Mouse (Mus musculus) c-Kit-positive CD71-positive TER-119-negative erythroid progenitor cells, embryonic 14.5 days (primary cell): ENCODE results near the gene Dnah7a.
"Not testable (repeated sequence)": the region's sequence is repeated elsewhere in the genome, so short reads cannot be mapped to it uniquely, and the experiment has no call there.

Experiments used
- DNase-seq: peaks from one replicate; pipeline ENCODE4 v3.0.0-alpha.2; 2013; ENCODE audit warnings: low read depth

Gene Dnah7a

DNA sequence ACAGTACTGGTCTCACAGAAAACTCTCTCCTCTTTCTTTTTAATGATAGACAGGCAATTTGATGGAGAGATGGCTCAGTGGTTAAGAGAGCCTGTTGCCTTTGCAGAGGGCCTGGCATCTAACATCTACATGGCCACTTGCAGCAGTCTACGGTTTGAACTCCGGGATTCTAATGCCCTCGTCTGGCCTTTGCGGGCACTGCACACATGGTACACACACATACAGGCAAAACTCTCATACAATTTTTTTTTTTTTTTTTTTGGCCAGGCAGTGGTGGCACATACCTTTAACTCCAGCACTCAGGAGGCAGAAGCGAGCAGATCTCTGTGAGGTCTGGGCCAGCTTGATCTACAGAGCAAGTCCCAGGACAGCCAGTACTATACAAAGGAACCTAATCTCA is 2.4 kb downstream of the Dnah7a start:
- no peak for DNase-seq

DNA sequence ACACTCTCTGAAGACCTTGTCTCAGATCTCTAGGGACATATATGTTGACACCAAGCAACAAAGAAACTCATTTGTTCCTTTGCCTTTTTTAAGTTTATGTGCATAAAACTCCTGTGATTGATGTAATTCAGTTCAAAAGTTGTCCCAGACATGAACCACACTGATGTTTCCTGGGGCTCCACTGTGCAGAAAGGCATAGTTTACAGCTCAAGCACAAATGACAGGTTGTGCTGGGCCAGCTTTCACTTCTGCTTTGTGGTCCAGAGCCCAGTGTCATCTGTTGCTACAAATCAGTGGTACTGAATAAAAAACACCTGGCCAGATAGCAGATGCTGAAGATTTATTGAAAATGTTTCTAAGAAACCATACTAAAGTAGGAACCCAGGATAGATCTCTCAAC is 42.3 kb downstream of the Dnah7a start:
- DNase-seq: not testable (repeated sequence)

DNA sequence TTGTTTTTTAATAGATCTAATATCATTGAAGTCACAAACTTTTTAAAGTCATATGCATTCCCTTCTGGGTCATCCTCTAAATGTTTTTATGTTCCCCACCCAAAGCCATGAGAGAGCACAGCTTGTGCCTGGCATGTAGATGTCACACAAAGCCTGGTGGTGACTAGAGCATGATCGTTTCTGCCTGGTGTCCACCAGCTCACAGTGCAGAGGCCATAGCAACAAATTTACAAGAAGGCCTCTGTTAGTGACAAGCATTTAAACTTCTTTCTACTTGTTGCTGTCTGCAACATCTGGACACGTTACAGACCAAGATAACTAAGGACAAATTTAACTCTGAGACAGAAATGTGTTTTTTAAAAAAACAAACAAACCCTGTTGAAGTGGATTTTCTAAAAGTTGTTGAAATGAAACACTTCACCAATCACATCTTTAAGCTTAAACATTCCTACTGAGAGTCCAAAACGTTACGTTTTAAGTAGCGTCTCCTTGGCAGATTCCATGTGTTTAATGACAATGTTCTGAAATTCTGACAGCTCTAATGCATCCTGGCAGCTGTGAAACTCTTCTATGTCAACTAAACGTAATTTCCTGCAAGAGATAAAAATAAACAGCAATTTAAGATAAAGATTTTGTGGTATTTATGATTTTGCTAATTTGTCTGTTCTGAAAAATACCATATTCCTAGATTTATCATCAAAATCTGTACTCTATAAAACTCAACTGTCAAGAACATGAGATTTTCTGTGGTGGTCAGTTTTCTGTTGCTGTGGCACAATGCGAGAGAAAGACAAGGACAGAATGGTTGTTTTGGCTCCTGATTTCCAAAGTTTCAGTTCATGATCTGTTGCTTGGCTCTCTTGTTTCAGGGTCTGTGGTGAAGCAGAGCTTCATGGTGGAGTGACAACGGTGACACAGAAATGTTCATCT is 66.5 kb downstream of the Dnah7a start:
- DNase-seq: no peak

DNA sequence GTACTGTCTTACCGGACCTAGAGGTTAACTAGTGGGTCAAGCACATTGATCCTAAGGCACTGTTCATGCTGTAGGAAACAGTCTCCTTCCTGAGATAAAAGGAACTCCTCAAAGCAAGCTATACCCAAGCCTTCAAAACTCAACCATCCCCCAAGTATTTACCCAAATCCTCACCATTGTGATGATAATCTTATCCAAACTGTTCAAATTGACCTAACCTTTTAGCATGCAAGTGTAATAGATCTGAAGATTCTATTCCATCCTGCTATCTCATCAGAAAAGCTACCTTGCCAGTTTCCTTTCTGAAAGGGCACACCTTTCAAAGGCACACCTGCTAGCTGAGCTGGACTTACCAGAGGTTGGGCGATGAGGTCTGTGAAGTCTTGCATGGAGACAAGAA is 70.9 kb downstream of the Dnah7a start:
- DNase-seq: not testable (repeated sequence)

DNA sequence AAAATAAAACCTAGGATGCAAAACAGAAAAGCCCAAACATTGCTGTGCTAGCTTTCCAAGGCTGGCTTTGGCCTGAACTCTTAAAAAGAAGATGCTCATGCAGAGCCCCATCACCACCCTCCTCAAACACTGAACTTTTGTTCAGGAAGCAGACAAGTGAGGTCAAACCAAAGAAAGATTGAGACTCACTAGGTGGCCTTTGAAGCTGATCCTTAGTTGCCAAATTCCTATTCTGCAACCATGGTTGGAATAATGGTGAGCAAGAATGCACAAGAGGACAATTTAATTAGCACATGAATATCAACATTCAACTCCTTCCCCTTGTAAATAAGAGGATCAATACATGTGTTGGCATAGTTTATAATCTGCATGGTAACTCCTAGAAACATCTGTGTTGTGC is 74.5 kb downstream of the Dnah7a start:
- not testable (repeated sequence) for DNase-seq

DNA sequence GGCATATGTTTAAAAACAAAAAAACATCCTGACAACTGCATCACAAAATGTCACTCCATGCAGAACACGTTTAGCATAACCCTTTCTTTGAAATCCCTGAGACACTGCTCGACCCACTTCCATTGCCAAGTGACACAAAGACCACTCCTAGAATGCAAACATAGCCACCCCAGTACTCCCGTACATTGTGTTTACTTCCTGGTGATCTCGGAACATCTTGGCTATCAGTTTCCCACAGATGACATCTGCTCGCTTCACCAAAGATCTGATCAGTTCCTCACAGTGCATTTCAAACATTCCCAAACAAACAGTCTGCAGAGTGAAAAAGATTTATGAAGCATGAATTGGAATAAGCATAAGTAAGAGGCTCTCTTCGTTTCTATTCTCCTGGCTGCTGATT is 76.6 kb downstream of the Dnah7a start:
- no peak for DNase-seq

DNA sequence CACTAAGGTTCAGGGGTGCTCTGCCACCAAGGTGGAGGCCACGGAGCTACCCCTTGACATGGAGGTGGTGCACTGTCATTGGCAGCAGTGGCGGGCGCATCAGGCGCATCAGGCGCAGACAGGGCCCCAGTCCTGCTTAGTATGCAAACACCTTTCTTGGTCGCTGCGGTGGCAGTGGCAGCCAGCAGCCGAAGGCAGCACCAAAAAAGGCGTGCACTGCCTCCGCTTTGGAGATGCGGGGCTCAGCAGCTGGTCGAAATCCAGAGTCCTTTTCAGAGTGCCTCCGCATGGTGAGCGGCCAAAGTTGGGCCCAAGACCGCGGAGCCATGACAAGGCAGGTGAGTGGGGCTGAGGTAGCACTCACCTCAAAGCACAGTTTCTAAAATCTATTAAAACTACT is 93.1 kb downstream of the Dnah7a start:
- DNase-seq: no peak

DNA sequence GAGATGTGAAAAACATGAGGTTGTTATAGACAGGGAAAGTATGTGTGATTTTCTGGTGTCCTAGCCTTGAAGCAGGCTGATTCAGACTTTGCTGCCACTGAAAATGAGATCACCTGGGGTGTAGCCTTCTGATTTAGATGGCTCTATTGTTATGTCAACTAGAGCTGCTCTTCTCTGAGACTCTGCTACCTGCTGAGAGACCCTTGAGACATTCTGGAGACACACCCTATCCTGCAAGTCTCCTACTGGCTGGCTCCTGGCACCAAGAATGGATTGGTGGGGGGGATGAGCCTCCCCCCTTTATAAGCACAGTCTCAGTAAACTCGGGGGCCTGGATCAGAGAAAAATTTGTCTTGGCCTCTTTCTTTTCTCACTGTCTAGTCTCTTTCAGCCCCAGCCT is 125.3 kb downstream of the Dnah7a start:
- DNase-seq: not testable (repeated sequence)

DNA sequence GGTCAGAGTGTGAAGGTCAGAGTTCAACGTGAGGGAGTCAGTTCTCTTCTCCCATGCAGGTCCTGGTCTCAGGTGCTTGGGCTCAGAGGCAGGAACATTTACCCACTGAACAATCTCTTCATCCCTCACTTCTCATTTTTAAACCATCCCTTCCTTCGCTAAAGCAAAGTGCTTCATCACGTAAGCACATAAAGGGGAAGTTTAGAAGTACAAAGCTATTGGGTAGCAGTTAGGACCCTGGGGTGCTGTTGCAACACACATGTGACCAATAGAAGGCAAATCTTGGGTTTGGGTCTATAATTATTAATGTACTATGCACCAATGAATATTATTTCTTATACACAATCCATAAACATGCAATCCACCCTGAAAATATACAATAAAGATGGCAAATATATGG is 148.7 kb downstream of the Dnah7a start:
- DNase-seq: not testable (repeated sequence)

DNA sequence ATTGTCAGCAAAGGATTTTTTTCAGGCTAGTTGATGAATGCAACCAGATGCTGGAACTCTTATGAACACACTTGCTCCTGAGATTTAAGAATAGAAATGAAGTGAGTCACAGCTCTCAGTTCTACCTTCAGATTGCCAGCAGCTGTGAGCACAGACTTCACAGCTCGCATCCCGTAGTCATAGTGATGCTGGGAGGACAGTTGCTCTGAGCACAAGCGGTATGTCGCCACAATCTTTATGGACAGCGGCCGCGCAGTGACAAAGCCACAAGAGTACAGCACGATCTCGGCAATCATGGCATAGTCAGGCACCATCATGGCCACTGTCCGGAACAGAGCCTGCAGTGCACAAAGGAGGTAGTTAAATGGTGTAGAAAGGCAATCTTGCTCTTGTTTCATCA is 159.6 kb downstream of the Dnah7a start:
- not testable (repeated sequence) for DNase-seq

DNA sequence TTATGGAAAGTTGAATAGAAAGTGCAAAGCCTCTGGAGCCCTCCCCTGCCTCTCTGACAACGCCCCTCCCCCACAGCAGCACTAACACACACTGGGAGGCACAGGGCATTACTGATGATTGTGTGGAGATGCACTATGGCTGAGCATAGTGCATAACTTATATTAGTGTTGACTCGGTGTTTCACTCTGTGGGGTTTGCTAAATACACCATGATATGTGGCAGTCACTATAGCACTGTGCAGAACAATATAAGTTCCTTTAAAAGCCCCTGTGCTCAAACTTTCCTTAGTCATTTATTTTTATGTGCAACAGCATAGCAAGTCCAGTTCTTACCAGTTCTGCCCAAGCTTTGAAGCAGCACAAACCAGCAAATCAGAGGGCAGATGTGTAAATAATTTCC is 168.2 kb downstream of the Dnah7a start:
- DNase-seq: not testable (repeated sequence)

DNA sequence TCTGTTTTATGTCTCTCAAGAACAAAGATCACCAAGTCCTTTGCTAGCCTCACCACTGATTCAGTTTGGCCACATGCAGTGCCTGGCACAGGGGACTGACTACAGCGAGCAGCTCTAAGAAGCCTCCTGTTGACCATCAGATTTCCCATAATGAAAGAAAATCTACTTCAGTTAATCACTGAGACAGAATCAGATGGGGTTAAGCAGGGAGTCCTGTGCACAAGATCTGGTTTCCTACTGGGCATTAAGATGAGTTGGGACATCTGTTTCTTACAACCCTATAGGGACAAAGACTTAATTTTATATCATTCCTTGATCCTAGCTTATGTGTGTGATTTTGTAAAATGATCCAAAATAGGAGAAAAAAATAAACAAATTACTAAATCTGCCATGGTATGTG is 171.8 kb downstream of the Dnah7a start:
- DNase-seq: not testable (repeated sequence)

DNA sequence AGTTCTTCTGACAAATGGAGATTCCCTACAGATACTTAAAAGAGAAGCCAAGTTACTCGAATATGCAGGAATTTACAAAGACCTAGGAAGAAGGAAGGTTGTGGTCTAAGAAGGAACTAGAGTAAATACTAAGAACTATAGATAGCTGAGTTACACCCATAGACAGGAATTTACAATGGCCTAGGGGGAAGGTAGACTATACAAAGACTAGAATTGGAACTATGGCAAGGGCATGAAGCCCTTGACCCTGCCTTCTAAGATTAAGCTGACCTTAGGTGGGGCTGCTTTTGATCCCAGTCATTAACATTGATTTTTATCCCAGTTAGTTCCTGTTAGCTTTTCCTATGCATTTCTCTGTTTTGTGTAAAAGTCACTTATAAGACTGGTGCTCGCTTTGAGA is 180.6 kb downstream of the Dnah7a start:
- not testable (repeated sequence) for DNase-seq

DNA sequence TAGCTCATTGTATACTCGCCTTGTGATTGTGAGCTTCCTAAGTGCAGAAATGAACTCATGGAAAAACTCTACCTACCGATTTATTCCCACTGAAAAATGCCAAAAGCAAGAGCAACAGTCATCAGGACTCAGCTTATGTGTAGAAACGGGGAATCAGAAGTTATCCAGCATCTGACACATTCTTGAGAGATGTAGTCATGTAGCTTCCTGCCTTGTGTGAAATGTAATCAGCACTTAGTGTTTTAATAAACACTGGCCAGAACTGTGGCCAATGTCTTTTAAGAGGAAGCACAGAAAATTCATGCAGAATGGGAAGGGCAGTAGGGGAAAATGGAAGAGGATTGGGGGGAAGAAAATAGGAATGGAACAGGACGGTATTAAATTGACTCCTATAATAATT is 232.9 kb downstream of the Dnah7a start:
- DNase-seq: no peak

DNA sequence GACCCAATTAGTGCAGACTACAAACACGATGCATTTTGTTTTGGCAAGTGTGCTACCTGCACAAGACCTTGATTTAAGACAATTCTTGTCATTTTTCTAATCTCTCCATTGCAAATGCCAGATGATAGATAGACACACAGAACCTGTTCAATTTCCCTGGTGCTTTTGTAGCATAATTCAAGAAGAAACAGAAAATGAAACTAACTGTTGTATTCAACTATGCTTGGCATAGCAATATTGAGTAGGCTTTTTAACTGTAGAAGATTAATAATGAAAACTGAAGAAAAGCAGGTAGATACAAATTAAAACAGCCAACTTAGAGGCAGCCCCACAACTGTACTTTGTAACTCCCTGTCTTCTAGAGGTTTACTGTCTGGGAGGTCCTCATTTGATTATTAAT is 234.5 kb downstream of the Dnah7a start:
- not testable (repeated sequence) for DNase-seq

DNA sequence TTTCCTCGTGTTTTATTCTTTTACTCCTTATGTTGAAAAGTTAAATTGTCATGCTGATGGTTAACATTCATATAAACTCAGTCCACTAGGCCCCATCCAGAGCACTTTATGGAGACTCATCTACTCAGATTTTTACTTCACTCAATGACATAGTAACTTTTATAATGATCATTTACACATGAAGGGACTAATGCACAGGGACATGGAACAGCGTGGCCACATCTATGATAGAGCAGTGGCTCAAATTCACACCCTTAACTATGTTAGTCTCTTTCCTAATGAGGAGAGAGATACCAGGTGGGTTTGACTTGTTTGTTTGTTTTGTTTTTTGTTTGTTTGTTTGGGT is 239.3 kb downstream of the Dnah7a start:
- DNase-seq: no peak

DNA sequence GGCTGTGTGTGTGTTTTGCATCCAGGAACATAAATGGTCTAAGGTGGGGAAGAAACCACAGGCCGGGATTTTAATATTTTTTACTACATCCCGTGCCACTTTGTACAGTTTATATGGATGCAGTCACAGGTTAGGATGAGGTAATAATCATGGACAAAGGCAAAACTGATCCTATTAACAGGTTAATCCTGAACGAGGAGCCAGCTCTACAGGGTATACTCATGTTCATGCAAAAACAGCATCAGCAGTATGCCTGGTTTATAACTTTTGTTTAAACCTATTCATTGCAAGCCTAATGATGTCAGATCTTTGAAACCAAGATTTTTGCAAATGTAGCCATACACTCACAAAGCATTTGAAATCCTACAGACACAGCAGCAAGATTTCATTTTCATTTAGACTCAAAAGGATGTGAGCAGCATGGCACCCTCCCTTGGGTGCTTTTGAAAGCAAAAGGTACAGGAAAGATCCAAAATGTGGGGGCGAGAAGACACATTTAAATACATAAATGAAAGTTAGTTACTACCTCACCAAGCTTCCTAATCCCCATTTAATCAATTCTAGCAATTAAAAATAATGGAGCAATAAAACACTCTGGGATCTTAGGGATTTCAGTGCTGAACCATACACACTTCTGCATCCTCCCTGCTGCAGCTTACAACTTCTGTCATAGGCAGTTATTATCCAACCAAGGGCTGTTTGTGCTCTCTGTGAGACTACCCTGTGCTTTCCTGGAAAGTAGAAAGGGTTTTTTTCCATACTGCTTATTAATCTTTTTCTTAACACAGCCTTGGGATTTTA is 239.9 kb downstream of the Dnah7a start:
- not testable (repeated sequence) for DNase-seq

DNA sequence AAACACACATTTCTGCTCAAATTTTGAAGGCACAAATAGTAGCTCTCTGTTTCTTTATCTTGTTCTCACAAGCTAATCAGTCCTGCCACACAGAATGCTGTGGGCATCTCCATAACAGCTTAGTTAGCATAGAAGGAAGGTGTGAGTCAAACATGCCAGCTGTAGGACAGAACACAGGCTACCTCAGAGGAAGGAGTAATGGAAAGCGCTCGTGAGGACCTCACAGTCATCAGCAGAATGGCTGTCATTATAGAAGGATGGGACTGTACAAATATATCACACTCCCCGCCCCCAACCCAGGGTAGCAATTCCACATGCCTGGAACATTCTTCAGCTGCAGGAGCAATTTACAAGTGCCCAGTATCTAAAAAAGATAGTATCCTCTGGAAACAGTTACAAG is 267.4 kb downstream of the Dnah7a start:
- DNase-seq: not testable (repeated sequence)

DNA sequence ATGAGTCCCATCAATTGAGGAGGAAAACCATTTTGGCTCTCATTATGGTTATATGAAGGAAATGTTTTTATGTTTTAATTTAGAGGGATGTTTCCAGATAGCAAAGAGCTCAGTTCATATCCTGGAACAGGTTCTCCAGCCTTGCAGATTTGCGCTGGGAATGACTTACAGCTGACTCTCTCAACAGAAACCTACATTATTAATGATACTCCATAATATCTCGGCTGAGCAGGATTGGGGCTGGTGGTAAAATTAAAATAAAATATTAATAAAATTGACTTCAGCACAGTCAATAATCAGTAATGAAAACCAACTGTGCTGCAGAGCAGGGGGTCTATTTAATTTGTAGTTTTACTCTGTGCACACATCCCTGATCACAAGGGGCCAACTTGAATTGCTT is 274.2 kb downstream of the Dnah7a start:
- DNase-seq: not testable (repeated sequence)

DNA sequence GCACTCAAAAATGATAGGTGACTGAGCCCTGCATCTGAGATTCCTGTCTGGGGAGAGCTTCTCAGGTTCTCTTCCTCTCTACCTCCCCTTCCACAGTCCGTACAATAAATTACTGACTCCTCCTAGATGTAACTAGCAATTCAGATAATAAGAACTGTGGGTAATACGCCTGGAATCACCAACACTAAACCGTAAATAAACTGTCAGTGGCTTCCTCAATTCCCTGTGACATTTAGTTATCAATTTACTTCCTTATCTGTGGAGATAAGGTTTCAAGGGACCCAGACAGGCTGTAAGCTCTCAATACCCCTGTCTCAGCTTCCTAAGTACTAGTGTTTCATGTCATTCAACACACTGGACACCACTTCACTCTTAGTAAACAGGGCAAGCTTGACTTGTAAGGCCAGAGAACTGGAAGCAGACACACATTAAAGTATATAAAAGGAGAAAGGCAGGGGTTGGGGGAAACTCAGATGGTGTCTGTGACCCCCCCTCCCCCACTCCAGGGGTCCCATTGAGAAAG is 300.7 kb downstream of the Dnah7a start:
- DNase-seq: no peak

DNA sequence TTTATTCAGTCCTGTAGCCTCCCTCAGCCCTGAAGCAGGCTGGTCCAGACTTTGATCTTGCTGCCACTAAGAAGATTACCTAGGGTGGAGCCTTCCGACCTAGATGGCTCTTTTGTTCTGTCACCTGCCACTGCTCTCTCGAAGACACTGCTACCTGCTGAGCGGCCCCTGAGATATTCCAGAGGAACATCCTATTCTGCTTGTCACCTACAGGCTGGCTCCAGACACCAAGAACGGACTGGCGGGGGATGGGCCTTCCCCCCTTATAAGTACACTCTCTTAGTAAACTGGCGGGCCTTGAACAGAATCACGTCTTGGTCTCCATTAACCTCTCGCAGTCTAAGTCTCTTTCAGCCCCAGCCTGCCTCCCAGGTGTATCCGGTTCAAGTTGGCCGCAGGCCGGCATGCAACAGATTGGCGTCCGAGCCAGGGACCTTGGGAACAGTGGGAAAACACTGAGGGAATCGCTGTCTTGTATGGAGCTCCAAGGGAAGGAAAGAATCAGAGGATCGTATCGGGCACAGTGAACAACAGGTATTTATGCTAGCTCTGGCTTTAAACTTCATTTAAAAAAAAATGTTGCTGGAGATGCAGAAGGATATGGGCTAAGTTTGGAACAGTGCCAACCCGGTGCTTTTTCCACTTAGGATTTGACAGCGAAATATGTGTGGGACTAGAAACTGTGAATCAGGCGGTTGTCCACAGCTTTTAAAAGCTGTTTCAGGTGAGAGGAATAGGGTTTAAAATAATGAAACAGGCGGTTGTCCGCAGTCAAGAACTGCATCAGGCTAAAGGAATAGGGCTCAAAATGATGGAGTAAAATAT is 312.4 kb downstream of the Dnah7a start:
- not testable (repeated sequence) for DNase-seq

DNA sequence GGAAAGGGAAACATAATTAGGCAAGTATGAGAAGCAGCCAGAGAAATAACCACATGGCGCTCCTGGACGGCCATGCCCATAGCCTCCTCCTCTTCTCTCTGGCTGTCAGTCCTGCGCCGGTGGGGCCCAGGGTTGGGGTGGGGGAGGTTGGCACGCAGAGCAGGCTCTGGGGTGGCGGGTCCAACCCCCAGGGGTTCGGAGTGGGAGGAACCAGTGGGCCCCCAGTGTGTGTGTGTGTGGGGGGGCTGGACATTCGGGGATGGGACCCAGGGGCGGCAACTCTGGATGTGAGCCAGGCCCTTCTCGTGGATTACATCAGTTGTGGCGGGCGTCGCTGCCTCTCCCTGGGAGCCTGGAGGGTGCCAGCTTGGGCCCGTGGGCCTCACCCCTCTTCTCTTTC is 317.8 kb downstream of the Dnah7a start:
- no peak for DNase-seq
